Mouse (Mus musculus) ES-Bruce4 (cell line): Measurements from ENCODE around the gene Ush1c.
A peak's percentile ranks its signal among the peaks of the same experiment; 100 is the strongest.

Experiments used
- CTCF ChIP-seq: IDR thresholded peaks from one replicate; pipeline ENCODE4 v1.8.1; 2011; ENCODE audit warnings: low read depth, low read length
- POLR2A ChIP-seq: IDR thresholded peaks from one replicate; pipeline ENCODE4 v1.8.1; 2011; ENCODE audit warnings: low read length; ENCODE audit not compliant: insufficient read depth

DNA sequence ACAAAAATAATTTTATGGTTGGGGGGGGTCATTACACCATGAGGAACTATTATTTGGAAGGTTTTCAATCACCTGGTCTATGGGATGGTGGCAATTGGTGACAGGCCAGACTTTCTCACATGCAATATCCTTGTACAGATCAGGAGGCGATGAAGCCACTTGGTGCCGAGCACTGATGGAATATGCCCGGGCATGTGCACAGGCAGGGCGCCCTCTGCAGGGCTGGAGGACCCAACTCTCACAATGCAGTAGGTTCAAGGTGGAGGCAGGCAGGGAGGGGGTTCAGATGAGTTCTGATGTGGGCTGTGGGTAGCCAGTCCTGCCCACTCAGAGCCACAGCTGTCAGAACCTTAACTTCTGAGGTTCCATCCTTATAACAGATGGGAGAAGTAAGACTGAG, 13.5 kb upstream of the Ush1c start:
- peak; percentile 68 for TF ChIP-seq CTCF
- TF ChIP-seq POLR2A: no peak
